Mouse (Mus musculus) B cell, adult (primary cell): ENCODE results near the gene Cib1. TPM values are rescaled to one million over a fixed set of nuclear protein-coding genes. Genes with fewer than 3 reads are reported as not detected.

Source experiments
- total RNA-seq: library from RNA; stranded (reverse); gene quantifications from 4 replicates; pipeline ENCODE4 v1.2.4, GENCODE M21; 2023; ENCODE audit not compliant: inconsistent age

Gene Cib1
- total RNA-seq, result 99.8 to 120 TPM (median 105 TPM) in 4 replicates

DNA sequence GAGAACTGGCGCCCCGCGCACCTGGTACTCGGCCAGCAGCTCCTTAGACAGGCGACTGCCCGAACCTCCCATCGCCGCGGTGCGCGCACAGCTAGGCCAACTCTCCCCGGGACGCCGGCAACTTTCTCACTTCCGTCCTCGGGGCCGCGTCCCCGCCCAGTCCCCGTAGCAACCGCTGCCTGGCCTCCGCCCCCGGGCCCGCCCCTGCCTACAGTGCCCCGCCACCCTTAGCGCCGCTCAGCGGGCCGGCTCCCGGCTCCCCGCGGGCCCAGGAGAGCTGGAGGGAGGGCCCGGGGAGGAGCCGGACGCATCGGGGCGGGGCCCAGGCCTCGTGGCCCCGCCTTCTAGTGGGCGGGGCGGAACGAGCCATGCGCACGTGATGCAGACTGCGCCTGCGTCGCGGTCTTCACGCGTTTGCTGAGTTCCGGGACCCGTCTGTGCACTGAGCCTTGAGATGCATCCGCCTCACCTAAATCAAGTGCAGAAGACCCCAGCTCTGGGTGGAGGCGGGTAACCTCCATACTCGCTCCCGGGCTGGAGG lies at the start of gene Cib1, which contains the start of gene Gdpgp1:
TSS of gene Cib1 (minus strand) at position 325 of the 541 bp plus-strand sequence.
TSS of gene Gdpgp1 (plus strand) at position 377 of the 541 bp plus-strand sequence.

GRCm38 (mm10) chr7:80268897-80269750 lies 36.5 kb upstream of the Cib1 start, which contains the start of gene Vps33b:
Gene Vps33b (plus strand): TSS chr7:80269649.

DNA sequence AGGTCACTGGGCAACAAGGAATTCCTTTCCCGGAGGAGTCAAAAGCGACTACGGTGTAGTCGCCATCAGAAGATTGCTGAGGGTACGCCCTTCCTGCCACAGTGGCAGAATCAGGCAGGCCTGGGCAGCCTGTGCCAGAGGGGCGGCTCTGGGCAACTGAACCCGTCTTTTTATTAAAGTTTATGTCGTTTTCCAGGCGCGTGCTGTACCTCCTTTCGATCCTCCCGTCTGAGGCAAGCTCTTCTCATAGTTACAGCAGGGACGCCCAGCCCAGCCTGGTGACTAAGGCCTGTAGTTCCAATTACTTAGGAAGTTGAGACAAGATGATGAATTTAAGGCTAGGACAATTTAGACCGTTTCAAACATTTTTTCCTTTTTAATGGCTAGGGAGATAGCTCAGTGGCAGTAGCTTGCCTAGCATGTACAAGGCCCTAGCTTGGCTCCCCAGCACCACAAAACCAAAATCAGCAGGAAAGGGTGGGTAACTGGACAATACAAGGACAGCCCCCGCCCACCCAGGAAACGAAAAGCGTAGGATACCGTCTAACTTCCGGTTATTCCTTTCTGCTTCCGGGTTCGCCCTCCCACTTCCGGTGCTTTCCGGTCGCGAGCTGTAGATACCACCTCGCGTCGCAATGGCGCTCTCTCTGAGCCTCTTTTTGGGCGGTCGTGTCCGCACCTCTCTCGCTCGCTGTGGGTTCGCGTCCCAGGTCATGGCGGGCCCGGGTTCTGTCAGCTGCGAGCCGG lies 28.2 kb upstream of the Cib1 start, which contains the start of gene Ngrn:
TSS of gene Ngrn (plus strand) at position 591 of the 747 bp plus-strand sequence.

DNA sequence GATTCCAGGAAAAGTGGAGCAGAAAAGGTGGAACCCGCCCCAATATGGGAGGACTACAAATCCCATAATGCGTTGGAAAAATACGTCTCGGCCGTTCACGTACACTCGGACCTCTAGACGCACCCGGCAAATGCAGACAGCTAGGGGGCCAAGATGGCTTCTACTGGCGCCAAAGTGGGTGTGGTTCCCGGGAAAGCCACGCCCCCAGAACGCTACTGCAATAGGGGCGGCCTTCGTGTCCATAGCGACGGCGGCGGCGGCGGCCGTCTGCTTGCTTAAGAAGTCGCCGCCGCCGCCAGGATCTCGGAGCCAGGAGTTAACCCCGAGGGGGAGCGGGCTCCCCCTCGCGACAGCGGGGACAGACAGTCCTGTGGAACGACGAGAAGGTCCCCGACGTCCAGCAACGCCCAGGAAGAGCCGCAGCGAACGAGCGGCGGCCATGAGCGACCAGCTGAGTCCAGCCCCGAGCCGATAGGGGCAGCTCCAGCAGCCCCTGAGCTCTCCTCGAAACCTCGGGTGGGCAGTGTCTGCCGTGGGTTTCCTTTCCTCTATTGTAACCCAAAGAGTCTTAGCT lies 13.6 kb upstream of the Cib1 start, which contains the start of gene Ttll13:
TSS of gene Ttll13 (plus strand) at position 229 of the 574 bp plus-strand sequence.

DNA sequence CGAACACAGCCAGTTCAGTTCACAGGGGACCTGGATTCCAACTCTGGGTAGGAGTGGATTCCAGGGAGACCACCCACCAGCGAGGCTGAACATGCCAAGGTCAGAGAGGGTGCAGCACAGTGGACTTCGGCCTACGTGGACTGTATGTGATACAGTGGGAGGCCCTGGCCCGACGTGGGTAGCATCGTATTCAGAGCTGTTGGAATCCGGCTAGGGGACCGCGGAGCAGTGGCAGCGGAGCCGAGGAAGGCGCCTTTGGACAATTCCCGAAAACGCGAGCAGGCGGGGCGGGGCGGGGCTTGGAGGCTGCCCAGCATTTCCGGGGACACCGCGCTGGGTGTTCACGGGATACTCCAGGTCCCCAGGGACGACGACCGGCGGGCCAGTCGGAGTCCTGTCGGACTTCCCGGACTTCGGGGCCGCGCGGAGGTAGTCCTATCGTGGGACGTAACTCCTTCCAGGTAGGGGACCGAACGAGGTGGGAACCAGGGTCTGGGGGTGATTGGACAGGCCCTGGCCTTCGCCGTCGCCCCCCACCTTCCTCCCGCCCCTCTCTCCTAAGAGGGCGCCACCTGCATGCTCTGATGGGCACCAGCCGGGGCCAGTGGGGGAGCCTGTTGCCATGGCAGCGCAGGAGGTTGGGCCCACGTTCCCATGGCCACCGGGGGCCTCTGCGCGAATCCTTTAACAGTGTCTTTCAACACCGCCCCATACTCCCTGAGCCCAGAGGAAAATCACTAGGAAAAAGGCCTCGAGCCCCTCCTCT lies 45.9 kb downstream of the Cib1 start, which contains the start of gene Sema4b:
TSS of gene Sema4b (plus strand) at position 311 of the 766 bp plus-strand sequence.

Other genes starting within 250 kb of the Cib1 start
- gene Zfp710, start 208.0 kb downstream of the Cib1 start, total RNA-seq, result 49.5 to 75.4 TPM (median 68.2 TPM) in 4 replicates
- 21.3 to 28.3 TPM (median 24.7 TPM) in 4 replicates for gene Idh2, start 117.4 kb downstream of the Cib1 start, total RNA-seq
- 160 to 187 TPM (median 181 TPM) in 4 replicates for gene Sema4b, start 46.0 kb downstream of the Cib1 start, total RNA-seq
- 5.3 to 7.0 TPM (median 5.8 TPM) in 4 replicates for gene Gdpgp1, start 52 bp upstream of the Cib1 start, total RNA-seq
- 0.72 to 1.1 TPM (median 0.85 TPM) in 4 replicates for gene Ttll13, start 13.6 kb upstream of the Cib1 start, total RNA-seq
- 11.5 to 19.3 TPM (median 15.4 TPM) in 4 replicates for gene Ngrn, start 28.4 kb upstream of the Cib1 start, total RNA-seq
- gene Vps33b, start 36.8 kb upstream of the Cib1 start, total RNA-seq, result 34.4 to 40.6 TPM (median 38.5 TPM) in 4 replicates
- 3.0 to 6.1 TPM (median 5.3 TPM) in 4 replicates for gene Prc1, start 61.6 kb upstream of the Cib1 start, total RNA-seq
- 25.3 to 30.0 TPM (median 28.4 TPM) in 4 replicates for gene Rccd1, start 91.6 kb upstream of the Cib1 start, total RNA-seq
- gene Unc45a, start 108.2 kb upstream of the Cib1 start, total RNA-seq, result 90.2 to 97.5 TPM (median 95.7 TPM) in 4 replicates
- 6.1 to 20.0 TPM (median 10.3 TPM) in 4 replicates for gene Hddc3, start 110.3 kb upstream of the Cib1 start, total RNA-seq
- gene Man2a2, start 138.6 kb upstream of the Cib1 start, total RNA-seq, result 97.1 to 110 TPM (median 103 TPM) in 4 replicates
- 24.3 to 39.6 TPM (median 29.6 TPM) in 4 replicates for gene Fes, start 155.1 kb upstream of the Cib1 start, total RNA-seq
- 48.4 to 61.1 TPM (median 54.8 TPM) in 4 replicates for gene Furin, start 172.6 kb upstream of the Cib1 start, total RNA-seq